Mouse (Mus musculus): ENCODE results near the gene Zfp526. TPM values are rescaled to one million over a fixed set of nuclear protein-coding genes. Genes with fewer than 3 reads are reported as not detected.

The Zfp526 gene
- total and polyA plus RNA-seq, 3 experiments = 6.9 to 9.6 (median 7.4) TPM

DNA sequence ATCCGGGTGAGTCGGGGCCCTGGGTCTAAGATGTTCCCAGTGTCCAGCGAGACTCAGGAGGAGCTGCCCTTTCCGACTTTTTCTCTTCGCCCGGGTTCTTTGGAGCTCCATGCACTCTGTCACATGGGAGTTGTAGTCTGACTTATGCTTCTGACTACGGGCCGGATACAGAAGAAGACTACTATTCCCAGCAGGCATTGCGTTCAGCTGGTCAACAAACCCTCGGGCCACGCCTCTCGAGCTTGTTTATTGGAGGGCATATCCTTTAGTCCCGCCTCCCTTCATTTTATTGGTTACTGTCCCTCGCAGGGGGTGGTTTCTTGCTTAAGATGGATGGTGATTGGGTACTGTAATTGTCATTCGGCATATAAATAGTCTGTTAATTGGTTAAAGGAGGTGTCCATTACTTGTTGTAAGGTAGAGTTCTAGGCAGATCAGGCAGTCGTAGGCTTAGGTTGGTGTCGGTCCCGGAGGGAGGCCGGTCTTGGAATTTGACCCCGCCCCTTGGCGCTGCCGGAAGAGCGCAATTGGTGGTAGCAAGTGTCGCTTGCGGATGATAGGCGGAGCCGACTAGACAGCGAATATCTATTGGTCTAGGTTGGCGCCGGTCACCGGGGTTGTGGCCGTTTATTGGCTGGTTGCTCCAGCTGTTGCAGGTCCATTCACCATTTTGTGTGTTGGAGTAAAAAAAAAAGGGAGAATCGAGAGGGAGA lies 46.7 kb downstream of the Zfp526 start:
- 0 out of 2 replicates have a peak, but pooled peaks have one; percentile 6 for TF ChIP-seq EP300 (IDR thresholded peaks at IDR 0.05; ENCODE audit: insufficient read depth, low read depth, low read length)
- no peak for TF ChIP-seq CTCF (IDR thresholded peaks at IDR 0.05)
- no peak for TF ChIP-seq POLR2A (IDR thresholded peaks at IDR 0.05; ENCODE audit: insufficient read depth, low read depth, low read length)
- intact Hi-C loops (cut with DNase I) = no loop called here
- peak; percentile 97 to 100 for DNase-seq
- Histone ChIP-seq H3K27me3 (ENCODE audit: control insufficient read depth, insufficient read depth, low read length) (no peaks in the 10 kb centered on the region), H3K4me3 (peak overlapping the region; percentile 94), H3K79me2 (replicated peaks; ENCODE audit: control insufficient read depth, insufficient read depth, low read length) (peaks cover 7% of the 10 kb centered on the region), H3K27ac (peak overlapping the region; percentile 100), H3K4me1 (ENCODE audit: control insufficient read depth, insufficient read depth, low read length) (peaks cover 10% of the 10 kb centered on the region), H3K36me3 (ENCODE audit: control insufficient read depth, insufficient read depth, low read length) (no peaks in the 10 kb centered on the region), H3K9ac (ENCODE audit: low read depth, low read length) (peak overlapping the region; percentile 86)
- under 1% methylated on average over 33 of the region's 33 CpGs for WGBS

DNA sequence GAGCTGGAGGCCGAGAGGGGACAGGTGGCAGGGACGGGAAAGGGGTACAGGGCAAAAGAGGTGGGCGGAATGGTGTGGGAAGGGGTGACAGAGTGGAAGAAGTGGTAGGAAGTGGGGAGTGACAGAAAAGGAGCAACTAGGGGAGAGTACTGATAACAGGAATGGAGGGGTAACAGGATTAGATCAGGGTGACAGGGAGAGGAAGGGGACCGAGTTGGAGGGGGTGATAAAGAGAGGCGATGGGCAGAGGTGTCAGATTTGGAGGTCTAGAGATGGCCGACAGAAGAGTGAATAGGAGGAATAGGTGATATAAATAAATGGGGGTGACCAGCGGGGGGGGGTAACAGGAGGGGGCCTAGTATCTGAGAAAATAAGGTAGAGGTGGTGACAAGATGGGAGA lies 47.4 kb downstream of the Zfp526 start:
- TF ChIP-seq EP300 (IDR thresholded peaks at IDR 0.05; ENCODE audit: insufficient read depth, low read depth, low read length) = no peak
- no peak for TF ChIP-seq POLR2A (IDR thresholded peaks at IDR 0.05; ENCODE audit: insufficient read depth, low read depth, low read length)
- no peak for TF ChIP-seq CTCF (IDR thresholded peaks at IDR 0.05)
- intact Hi-C loops (cut with DNase I) = no loop called here
- peak overlapping the region; percentile 93 for H3K27ac ChIP-seq
- H3K9ac ChIP-seq (ENCODE audit: low read depth, low read length) = peak overlapping the region; percentile 86
- peaks cover 10% of the 10 kb centered on the region for H3K4me1 ChIP-seq (ENCODE audit: control insufficient read depth, insufficient read depth, low read length)
- peak overlapping the region; percentile 64 for H3K4me3 ChIP-seq
- no peak for DNase-seq
- peaks cover 11% of the 10 kb centered on the region for H3K79me2 ChIP-seq (replicated peaks; ENCODE audit: control insufficient read depth, insufficient read depth, low read length)
- H3K36me3 ChIP-seq (ENCODE audit: control insufficient read depth, insufficient read depth, low read length) = no peaks in the 10 kb centered on the region
- WGBS = 1% methylated on average over 7 of the region's 7 CpGs
- no peaks in the 10 kb centered on the region for H3K27me3 ChIP-seq (ENCODE audit: control insufficient read depth, insufficient read depth, low read length)

DNA sequence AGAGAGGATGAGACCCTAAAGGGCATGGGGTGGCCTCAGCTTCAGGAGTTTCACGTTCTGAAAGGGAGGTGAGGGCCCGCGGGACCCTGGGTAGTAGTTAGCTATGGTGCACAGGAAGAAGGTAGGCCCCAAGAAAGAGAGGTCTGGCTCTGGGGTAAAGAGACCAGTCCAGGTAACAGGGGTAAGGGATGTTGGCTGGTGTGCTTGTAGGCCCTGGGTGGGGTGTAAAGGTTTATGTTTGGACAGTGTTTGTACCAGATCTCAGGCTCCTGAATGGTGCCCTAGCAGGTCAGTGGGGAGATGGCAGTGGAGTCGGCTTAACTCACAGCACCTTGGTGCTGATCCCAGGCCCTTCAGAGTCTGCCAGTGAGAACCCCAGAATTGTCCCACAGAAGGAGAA lies 47.8 kb downstream of the Zfp526 start:
- Histone ChIP-seq H3K4me3 (peak overlapping the region; percentile 64), H3K4me1 (ENCODE audit: control insufficient read depth, insufficient read depth, low read length) (peaks cover 10% of the 10 kb centered on the region), H3K27ac (peak overlapping the region; percentile 93), H3K79me2 (replicated peaks; ENCODE audit: control insufficient read depth, insufficient read depth, low read length) (peaks cover 13% of the 10 kb centered on the region), H3K36me3 (ENCODE audit: control insufficient read depth, insufficient read depth, low read length) (no peaks in the 10 kb centered on the region), H3K27me3 (ENCODE audit: control insufficient read depth, insufficient read depth, low read length) (no peaks in the 10 kb centered on the region), H3K9ac (ENCODE audit: low read depth, low read length) (peak overlapping the region; percentile 86)
- no peak for TF ChIP-seq CTCF (IDR thresholded peaks at IDR 0.05)
- TF ChIP-seq POLR2A (IDR thresholded peaks at IDR 0.05; ENCODE audit: insufficient read depth, low read depth, low read length) = no peak
- no peak for TF ChIP-seq EP300 (IDR thresholded peaks at IDR 0.05; ENCODE audit: insufficient read depth, low read depth, low read length)
- intact Hi-C loops (cut with DNase I) = no loop called here
- 13% methylated on average over 4 of the region's 4 CpGs for WGBS
- DNase-seq = peak; percentile 26 to 46

DNA sequence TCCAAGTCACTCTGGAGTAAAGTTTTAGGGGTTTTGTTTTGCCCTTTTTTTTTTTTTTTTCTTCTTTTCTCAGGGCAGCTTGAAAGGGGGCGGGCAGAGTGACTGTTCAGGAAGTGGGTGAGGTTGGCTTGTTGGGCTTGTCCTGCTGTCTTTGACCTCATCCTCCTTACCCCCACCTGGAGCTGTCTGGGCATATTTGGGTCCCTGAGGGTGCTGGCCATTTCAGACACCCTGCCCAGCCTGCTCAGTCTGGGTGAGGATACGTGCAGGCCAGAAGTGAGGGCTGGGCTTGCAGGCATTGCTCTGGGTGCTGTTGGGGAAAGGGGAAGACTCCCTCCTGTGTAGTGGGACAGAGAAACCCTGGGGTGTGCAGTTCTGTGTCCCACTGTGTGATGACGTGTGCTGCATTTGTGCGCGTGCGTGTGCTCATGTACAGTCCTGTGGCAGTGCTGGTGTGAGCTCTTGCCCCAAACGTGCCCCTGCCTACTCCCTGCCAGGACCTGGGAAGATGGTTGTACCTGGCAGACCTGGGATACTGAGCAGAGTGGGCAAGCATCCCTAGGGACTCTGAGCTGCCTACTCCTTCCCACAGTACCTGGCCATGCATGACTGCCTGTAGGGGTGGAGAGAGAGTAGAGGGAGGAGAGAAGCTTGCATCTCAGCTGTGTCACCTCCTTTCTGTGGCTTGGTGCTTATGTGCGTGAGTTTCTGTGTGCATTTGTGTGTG lies 48.5 kb downstream of the Zfp526 start:
- Histone ChIP-seq H3K79me2 (replicated peaks; ENCODE audit: control insufficient read depth, insufficient read depth, low read length) (peaks cover 14% of the 10 kb centered on the region), H3K36me3 (ENCODE audit: control insufficient read depth, insufficient read depth, low read length) (no peaks in the 10 kb centered on the region), H3K4me3 (peak overlapping the region; percentile 64), H3K27me3 (ENCODE audit: control insufficient read depth, insufficient read depth, low read length) (no peaks in the 10 kb centered on the region), H3K4me1 (ENCODE audit: control insufficient read depth, insufficient read depth, low read length) (peaks cover 12% of the 10 kb centered on the region), H3K9ac (ENCODE audit: low read depth, low read length) (peak overlapping the region; percentile 13), H3K27ac (peak overlapping the region; percentile 93)
- TF ChIP-seq POLR2A (IDR thresholded peaks at IDR 0.05; ENCODE audit: insufficient read depth, low read depth, low read length) (peak; percentile 15; the same call in 1 of the 2 replicates), CTCF (IDR thresholded peaks at IDR 0.05) (no peak)
- 61% methylated on average over 8 of the region's 8 CpGs for WGBS
- peak; percentile 37 to 45 for DNase-seq
- intact Hi-C loops (cut with DNase I) = no loop called here

DNA sequence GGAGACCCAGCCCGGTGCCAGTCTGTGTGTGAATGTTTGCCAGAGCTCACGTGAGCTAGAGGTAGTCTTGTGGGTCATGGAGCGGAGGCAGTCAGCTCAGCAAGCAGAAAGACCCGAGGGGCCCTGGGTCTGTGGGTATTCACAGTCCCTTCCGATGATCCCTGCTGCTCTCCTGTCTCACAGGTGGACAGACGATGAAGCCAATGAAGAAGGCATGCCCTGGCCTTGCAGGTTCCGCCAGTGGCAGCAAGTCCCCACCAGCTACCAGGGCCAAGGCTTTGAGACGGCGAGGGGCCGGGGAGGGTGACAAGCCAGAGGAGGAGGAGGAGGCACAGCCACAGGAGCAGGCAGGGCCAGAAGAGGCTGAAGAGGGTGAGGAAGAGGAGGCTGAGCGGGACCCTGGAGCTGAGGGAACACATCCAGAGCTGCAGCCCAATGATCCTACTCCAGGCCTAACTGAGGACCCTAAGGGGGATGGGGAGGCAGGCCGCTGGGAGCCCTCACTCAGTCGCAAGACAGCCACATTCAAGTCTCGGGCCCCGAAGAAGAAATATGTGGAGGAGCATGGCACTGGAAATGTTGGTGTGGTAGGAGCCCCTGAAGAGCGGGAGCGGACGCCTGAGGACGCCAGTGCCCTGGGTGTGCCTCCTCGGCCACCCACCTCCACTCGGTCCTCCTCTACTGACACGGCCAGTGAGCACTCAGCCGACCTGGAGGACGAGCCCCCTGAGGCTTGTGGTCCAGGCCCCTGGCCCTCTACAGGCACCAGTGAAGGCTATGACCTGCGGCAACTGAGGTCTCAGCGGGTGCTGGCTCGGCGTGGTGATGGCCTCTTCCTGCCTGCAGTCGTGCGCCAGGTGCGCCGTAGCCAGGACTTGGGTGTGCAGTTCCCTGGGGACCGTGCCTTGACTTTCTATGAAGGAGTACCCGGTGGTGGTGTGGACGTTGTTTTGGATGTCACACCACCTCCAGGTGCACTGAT lies 49.7 kb downstream of the Zfp526 start:
- Histone ChIP-seq H3K4me1 (ENCODE audit: control insufficient read depth, insufficient read depth, low read length) (peaks cover 12% of the 10 kb centered on the region), H3K9ac (ENCODE audit: low read depth, low read length) (no peak overlapping the region), H3K4me3 (no peak overlapping the region), H3K27me3 (ENCODE audit: control insufficient read depth, insufficient read depth, low read length) (no peaks in the 10 kb centered on the region), H3K27ac (no peak overlapping the region), H3K79me2 (replicated peaks; ENCODE audit: control insufficient read depth, insufficient read depth, low read length) (peaks cover 14% of the 10 kb centered on the region), H3K36me3 (ENCODE audit: control insufficient read depth, insufficient read depth, low read length) (no peaks in the 10 kb centered on the region; the same call in 1 of the 2 replicates)
- WGBS = 87% methylated on average over 35 of the region's 35 CpGs
- peak in 1 of 2 experiments; percentile 3 for DNase-seq
- intact Hi-C loops (cut with DNase I) = no loop called here
- no peak for TF ChIP-seq POLR2A (IDR thresholded peaks at IDR 0.05; ENCODE audit: insufficient read depth, low read depth, low read length)
- TF ChIP-seq EP300 (IDR thresholded peaks at IDR 0.05; ENCODE audit: insufficient read depth, low read depth, low read length) = no peak
- no peak for TF ChIP-seq CTCF (IDR thresholded peaks at IDR 0.05)

All from heart, adult 2 months (tissue).